Mouse (Mus musculus) retina, postnatal 7 days (tissue): ENCODE data around the gene Ivns1abp.
"Not testable (repeated sequence)": the region's sequence is repeated elsewhere in the genome, so short reads cannot be mapped to it uniquely, and the experiment has no call there.

Experiments used
- DNase-seq: peaks from one replicate; pipeline ENCODE4 v3.0.0-alpha.2; 2012; ENCODE audit warnings: low read depth, low spot score

The Ivns1abp gene

DNA sequence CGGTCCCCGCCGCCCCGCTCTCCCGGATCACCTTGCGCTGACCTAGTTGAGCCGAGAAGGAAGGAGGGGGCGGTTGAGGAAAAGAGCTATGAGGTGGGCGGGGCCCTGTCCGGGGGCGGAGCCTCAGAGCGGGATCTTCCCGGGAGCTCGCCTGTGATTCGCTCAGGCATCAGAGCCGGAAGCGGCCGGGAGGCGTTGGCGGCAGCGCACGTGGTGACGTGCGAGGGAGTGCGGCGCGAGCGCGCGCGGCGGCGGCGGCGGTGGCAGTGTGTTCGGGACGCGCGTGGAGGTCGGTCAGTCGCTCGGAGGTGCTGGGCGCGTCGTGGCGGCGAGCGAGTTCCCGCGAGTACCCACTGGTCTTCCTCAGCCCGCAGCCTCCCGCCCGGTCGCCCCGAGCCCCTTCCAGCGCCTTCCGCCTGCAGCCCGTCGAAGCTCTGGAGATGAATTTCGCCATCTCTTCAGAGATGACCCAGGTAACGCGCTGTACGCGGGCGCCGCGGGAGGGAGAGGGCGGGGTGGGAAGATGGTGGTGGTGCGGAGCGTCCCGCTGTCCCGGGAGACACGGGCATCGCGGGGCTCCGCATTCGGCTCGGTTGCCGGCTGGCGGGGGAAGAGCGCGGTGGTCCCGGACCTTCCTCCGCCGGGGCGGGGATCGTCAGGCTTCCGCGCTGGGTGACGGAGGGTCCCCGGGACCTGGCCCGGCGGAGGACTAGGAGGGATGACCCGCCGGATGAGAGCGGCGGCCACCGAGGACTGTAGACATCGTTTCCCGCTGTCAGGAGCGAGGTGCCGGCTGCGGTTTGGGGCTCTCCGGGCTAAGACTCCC is at the start of gene Ivns1abp:
Gene Ivns1abp (plus strand): TSS at position 195 of the 826 bp plus-strand sequence.
- DNase-seq: peak; percentile 96

DNA sequence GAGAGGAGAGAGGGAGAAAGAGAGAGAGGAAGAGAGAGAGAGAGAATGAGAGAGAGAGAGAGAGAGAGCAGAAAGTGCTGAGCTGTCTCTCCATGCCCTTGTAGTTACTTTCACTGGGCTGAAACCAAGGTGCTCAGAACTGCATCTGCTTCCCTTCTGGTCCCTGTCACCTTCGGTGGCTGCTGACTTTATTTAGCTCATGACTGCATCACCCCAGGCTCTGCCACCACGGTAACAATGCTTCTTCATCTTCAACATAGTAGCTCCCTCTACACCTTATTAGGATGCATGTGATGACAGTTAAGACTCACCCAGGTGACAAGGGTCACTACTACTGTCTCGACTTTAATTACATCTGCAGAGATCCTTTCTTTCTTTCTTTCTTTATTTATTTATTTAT is 48.8 kb upstream of the Ivns1abp start:
- no peak for DNase-seq

DNA sequence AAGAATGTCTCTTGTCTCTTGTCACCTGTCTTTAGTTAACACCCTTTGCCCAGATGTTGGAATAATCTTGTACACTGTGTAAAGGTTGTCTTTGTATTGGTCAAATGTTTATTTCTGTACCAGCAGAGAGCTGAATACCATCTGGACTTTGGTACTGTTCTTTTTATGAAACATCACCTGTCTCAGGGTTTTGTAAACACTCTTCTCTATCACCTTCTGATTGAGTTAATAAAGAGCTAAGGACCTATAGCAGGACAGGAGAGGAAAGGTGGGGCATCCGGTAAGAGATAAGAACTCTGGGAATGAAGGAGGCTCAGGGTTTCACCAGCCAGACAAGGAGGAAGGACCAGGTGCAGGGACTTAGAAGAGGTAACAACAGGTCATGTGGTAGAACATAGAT is 47.7 kb upstream of the Ivns1abp start:
- no peak for DNase-seq

DNA sequence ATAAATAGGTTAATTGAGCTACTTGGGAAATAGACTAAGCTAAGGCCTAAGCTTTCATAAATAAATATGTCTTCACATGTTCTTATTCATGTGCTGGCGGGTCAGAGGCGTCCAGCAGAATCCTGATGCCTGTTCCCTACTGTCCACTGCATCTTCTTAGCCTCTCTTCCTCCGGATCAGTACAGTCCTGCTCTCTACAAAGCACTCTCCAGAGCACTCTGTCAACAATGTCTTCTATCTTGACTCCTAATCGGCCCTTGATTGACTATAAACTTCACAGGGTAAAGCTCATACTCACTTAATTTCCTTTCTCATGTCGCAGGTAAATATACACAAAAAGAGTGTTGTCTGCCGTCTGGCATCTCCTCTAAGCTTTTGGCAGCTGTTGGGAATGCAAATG is 47.3 kb upstream of the Ivns1abp start:
- DNase-seq: no peak

DNA sequence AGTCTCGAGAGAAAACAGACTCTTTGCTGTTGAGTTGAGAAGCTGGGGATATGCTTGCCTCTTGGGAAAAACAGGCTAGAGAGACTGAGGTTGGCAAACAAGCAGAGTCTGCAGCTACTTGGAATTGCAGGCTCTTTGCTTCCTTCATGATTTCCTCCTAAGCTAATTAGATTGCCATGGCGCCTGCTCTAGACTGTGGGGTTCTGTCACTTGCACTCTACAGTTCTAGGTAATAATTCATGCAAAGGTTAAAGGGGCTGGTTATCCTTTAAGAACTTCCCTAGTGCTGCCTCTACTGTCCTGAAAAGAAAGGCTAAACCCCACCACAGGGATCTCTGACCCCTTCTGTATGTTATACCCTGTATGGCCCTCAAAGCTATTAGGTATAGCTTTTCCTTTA is 46.7 kb upstream of the Ivns1abp start:
- no peak for DNase-seq

DNA sequence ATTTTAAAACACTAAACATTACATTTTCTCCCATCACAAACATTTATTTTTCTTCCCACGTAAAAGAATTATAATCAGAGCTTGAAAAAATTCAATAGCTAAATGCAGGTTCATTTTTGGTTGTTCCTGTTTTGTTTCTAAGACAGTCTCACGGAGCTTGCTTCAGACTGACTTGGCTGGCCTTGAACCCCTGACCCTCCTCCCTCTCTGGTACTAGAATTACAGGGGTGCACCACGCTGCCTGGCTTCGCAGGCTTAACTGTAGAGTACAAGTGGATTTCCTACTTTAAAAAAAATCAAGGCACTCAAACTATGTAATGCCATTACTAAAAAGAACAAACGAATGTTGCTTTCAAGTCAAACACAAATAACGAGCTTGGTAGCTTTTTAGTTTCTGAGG is 42.8 kb upstream of the Ivns1abp start:
- DNase-seq: no peak

DNA sequence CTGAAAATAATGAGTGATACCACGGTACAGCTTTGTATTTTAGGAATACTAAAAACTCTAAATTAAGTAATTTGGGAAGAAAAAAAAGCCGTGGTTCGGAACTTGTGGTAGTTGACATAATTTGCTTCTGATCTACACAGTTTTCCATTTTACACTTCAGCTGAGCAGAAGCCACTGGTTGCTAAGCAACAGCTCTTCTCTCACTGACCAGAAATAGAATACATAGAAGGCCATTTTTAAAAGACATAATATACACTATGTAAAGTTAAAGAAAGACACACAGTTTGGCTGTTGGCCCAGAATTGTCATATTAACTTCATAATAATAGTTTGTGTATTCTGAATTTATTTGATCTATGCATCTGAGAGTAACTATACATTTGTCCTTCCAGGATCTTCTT is 42.4 kb upstream of the Ivns1abp start:
- no peak for DNase-seq

DNA sequence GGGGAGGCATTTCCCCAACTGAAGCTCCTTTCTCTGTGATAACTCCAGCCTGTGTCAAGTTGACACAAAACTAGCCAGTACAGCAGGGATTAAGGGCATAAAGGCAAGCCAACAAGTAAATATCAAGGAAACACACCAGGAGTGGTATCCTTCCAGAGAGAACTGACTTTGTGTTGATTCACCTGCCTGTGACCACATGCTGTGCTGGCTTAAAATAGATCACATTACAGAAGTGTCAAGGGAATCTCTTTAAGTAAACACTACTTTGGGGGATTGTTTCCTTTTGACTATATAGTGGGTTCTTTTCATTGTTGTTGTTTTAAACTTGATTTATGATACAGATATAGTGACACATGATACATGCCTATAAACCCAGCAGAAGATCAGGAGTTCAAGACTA is 41.0 kb upstream of the Ivns1abp start:
- no peak for DNase-seq

DNA sequence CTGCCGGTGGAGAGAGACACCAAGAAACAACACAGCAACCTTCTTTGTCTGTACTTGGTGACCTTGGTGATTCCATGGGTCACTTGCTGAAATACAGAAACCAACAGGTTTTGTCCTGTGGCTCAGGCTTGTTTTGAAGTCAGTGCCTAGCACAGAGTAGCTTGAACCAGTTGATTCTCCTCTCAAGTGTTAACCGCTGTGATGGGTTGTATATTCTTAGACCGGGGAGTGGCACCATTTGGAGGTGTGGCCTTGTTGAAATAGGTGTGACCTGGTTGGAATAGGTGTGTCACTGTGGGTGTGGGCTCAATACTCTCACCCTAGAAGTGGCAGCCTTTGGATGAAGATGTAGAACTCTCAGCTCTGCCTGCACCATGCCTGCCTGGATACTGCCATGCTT is 39.3 kb upstream of the Ivns1abp start:
- not testable (repeated sequence) for DNase-seq

DNA sequence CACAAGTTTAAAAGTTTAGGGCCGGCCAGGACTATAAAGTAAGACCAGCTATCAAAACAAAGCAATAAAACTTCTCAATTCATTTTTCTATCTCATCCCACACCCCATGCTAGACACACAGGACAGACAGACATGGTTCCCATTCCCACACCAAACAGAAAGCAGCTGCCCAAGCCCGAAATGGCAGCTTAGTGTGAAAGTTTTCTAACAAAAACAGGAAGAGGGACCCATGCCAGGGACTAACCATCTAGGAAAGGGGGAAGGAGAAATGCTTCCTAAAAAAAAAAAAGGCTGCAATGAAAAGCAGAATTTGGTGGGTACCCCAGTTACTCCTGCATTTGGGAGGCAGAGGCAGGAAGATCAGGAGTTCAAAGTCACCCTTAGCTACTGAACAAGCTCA is 37.2 kb upstream of the Ivns1abp start:
- DNase-seq: no peak

DNA sequence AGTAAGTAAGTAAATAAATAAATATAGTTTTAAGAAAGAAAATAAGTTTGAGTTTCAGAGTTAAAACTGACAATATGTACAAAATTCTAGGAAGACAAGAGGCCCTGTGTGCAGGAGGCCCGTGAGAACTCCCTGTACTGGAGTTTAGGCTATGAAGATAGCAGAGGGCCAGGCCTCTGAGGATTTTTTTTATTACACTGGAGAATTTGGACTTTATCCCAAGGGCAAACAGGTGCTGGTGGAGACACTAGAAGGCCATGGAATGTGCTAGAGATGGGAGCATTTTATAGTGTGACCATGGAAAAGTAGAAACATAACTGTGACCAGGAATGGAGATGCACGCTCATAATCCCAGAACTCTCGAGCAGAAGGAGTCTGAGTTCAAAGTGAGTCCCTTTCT is 36.5 kb upstream of the Ivns1abp start:
- DNase-seq: no peak

DNA sequence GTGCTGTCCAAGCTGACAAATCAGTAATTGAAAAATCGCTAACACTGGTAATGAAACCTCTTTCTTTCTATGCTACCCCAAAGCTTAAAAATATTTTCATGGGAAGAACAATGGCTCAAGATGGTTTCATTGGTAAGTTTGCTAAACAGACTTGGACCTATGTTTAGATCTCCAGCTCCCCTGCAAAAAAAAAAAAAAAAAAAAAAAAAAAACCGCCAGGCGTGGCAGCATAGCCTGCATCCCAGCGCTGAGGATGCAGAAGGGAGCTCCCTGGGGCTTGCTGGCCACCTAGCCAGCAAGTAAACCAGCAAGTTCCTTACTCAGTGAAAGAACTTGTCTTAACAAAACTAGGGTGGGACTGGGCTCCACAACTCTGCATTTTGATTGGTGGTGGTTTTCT is 35.8 kb upstream of the Ivns1abp start:
- no peak for DNase-seq

DNA sequence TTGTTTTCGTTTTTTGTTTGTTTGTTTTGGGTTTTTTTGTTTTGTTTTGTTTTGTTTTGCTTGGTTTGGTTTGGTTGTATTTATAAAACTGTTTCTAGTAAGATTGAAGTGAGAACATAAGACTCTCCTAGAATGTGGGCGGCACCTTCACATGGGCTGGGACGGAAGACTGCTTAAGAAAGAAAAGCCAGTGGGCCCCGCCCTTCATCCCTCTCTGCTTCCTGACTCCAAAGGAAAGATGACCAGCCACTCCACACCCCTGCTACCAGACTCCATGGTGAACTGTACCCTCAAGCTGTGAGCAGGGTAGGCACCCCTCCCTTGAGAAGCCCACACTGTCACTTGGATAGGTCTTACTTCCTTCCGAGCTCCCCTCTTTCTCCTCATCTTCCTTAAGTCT is 33.8 kb upstream of the Ivns1abp start:
- no peak for DNase-seq

DNA sequence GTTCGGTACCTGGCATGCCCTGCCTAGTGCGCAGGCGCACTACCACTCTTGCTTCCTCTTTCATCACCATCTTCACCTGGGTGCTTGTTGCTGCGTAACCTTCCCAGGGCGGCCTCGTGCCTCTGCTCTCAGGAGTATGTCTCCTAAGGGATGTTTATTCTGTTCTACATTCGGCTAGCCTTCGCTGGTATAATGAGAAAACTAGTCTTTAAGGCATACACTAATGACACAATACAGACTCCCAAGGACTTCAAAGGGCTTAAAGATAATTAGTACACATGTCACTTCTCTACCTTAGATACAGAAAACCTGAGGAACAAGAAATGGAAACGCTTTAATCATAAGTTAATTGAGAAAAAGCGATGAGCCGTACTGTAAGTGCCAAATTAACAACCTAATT is 32.9 kb upstream of the Ivns1abp start:
- DNase-seq: no peak

DNA sequence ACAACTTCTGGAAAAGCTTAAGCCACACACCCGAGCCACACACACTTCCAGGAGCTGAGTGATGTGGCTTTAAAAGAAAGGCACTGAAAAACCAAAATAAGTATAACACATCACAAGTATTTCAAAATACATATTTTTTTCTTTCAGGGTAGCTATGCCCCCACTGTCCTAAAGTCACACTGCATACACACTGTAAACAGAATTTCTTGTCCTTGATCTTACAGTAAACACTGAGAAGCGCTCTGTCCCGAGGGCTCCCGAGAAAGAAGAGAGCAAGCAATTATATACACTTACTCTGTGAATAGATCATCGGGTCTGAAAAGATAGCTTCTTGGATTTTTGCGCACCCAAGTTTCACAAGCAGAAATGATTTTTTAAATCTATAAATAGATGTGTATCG is 25.0 kb upstream of the Ivns1abp start:
- no peak for DNase-seq

DNA sequence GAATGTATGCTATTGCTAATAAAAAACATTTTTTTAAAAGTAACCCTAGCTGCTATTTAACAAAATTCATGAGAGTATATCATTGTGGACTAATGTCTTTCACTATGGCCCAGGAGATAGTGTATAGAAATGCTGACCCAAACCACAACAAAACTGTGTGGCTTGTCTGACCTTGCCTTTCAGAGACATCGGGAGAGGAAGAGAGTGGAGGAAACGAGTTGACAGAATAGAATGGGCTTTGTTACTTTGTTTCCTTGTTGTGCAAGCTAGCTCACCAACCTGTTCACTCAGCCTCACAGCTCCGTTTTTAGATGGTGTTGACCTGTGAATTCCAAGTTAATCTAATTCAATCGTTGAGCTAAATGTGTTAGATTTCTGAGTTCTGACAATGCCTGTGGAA is 23.9 kb upstream of the Ivns1abp start:
- no peak for DNase-seq

DNA sequence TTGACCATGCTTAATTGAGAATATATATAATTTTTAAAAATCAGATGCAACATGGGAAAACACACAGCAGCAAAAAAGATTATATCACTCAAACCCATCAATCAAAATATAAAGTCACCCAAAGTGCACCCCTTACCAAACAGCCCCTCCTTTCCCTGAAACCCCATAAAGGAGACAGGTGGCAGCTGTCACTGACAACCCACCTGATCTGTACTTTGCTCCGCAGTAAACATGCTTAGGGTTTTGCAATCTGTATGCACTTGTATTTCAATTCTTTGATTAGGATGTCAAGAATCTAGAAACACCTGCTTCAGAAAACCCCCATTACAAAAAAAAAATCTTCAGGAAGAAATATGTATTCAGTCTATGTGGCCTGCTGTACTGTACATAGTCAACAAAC is 18.9 kb upstream of the Ivns1abp start:
- DNase-seq: no peak

DNA sequence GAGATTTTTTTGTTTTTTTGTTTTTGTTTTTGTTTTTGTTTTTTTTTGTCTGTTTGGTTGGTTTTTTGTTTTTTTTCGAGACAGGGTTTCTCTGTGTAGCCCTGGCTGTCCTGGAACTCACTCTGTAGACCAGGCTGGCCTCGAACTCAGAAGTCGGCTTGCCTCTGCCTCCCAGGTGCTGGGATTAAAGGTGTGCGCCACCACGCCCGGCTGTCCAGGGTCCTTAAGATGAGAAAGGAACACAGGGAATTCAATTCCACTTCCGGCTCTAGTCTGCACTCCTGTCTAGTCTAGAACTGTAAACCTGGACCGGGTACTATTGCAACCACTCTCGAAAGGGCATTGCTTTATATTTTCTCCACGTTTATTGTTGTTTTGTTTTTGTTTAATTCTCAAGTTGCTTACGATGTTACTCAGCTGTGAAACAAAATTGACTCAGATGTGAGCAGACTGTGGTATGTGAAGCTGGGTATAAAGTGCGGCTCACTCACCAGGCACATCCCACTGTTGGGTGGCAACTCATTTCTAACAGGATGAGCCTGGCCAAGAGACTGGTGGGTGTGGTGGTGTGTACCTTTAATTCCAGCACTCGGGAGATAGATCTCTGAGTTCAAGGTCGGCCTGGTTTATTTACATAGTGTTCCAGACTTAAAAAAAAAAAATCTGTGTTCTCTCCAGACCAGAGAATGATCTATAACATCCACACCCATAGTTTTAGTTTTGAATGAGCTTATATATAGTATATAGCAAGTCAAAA is 15.8 kb upstream of the Ivns1abp start:
- DNase-seq: no peak

DNA sequence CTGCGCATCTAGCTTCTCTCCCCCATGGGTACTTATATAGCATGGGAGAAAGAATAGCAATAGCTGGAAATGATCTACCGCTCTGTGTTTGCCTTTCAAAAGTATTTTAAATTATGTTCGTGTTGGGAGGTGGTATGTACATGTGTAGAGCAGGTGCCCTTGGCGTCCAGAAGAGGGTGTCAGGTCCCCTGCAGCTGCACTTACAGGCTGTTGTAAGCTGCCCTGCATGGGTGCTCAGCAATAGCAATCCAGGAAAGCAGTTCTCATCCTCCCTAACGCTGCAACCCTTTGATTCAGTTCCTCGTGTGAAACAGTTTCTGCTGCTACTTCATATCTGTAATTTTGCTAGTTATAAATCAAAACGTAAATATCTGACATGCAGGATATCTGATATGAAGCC is 14.7 kb upstream of the Ivns1abp start:
- no peak for DNase-seq

DNA sequence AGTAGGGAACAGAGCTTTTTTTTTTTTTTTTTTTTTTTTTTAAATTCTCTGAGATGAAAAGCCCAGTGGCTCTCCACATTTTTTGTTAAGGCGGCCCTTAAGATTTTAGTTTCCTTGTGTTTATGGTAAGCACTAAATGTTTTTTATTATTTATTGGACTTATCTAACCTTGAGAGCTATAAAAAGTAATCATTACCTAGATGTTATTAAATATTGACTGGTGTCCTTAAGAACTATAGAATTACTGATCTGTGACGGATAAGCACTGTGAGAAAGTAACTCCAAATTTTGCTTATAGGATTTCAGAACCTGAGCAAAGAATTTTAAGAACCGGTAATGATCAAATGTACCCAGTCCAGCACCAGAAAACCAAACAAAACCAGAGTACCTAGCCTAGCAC is 11.5 kb upstream of the Ivns1abp start:
- DNase-seq: no peak

DNA sequence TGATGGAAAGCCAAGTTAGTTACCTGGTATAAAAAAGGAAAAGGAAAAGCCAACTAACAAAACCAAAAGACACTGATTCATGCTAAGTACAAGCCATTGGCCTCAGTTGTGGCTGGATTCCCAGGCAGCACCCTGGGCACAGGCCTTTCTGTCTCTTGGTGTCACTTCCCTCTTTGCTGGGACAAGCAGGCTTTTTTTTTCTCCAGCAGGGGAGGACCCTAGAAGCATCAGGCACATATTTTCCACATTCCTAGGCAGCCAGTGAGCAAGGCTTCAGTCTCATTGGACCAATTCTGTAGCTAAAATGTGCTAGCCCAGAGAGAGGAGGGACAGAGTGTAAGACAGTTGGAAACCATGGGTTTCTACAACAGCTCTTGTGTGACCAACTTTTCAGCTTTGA is 6.0 kb upstream of the Ivns1abp start:
- no peak for DNase-seq

DNA sequence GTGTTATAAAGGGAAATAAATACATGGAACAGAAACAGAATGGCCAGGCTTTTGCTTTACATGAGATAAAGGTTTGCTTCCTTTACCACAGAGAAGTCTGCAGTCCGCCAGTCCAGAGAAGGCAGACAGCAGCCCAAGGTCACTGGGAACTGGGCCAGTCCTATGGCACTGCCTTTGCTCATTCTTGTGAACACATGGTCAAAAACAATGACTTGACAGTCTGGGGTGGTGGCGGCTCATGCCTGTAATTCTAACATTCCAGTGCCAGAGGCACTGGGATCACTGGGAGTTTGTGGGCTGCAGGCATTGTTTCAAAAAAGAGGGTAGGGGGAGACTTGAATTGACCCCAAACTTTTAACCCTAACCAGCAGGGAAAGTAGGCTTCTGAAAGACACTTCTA is 5.3 kb upstream of the Ivns1abp start:
- DNase-seq: no peak

DNA sequence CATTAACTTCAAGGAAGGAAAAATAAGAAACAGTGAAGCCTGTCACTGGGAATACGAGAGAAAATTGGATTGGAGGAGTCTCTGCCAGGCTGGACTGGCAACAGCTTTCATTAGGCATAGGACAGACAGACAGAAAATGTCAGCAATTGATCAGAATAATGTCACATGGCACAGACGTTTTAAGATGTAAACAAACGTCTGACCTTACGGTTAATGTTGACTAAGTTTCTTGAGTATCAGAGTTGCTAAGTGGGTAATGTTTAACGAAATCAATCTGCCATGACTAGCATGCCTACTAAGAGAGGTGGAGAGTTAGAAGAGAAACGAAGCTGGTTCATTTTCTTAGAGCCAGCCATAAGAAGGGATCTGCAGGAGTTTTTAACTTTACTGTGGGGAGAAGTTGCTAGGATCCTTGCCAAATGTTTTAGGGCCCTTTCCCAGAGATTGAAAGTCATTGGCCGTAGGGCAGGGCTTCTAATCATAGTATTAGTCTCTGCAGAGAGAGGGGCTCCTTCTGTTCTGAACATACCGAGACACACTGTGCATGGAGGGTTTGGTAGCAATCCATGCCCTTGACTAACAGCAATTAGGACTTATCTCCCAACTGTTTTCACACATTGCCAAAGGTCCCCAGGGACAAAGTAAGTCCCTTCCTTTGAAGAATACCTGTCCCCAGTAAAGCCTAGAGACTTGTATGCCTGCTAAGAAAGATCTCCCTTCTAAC is 2.8 kb upstream of the Ivns1abp start:
- DNase-seq: no peak
